ENCODE assay signal across 29 mouse cellular contexts in genomic region chr13:95131848-95132247, GRCm38 (mm10).
DNase-seq lines count a peak whose midpoint lies in the region; ATAC-seq and TF ChIP-seq lines count a peak whose summit lies in the region.
"Had no signal": no experiment of that assay in that cellular context is flagged by ENCODE, and none has a peak within 500 bp of the region (broad histone marks: within the 10 kb centered on the region; RNA-seq: fewer than 3 reads in every experiment).

No protein-coding gene starts in this region.

- H3K9me3 ChIP-seq in hindbrain, embryonic 10.5 days: no peaks in the 10 kb centered on the region
- H3K9me3 ChIP-seq in hindbrain, embryonic 11.5 days (ENCODE audit: control insufficient read depth, low read length): no peaks in the 10 kb centered on the region
- H3K9me3 ChIP-seq in midbrain, postnatal 0 days (ENCODE audit: low read length): no peaks in the 10 kb centered on the region
- no peaks in the 10 kb centered on the region for H3K9me3 ChIP-seq in midbrain, embryonic 11.5 days (ENCODE audit: control insufficient read depth, low read length)
- no peaks in the 10 kb centered on the region for H3K9me3 ChIP-seq in hindbrain, postnatal 0 days (ENCODE audit: low read length)
- no peaks in the 10 kb centered on the region for H3K9me3 ChIP-seq in liver, postnatal 0 days (ENCODE audit: low read length)
- H3K9me3 ChIP-seq: embryonic facial prominence, embryonic 15.5 days; forebrain, embryonic 13.5 days; heart, embryonic 10.5 days; heart, embryonic 15.5 days; midbrain, embryonic 10.5 days; neural tube, embryonic 13.5 days had no signal

- H3K4me2 ChIP-seq in hindbrain, embryonic 11.5 days (replicated peaks; ENCODE audit: low read depth, low read length): no peak overlapping the region
- H3K4me2 ChIP-seq in midbrain, postnatal 0 days (ENCODE audit: low read depth, low read length, poor library complexity, severe bottlenecking): no peak overlapping the region
- no peak overlapping the region for H3K4me2 ChIP-seq in midbrain, embryonic 11.5 days
- H3K4me2 ChIP-seq in hindbrain, postnatal 0 days (ENCODE audit: low read depth, low read length): no peak overlapping the region
- H3K4me2 ChIP-seq in liver, postnatal 0 days (ENCODE audit: low read depth, low read length): no peak overlapping the region
- H3K4me2 ChIP-seq: embryonic facial prominence, embryonic 15.5 days; forebrain, embryonic 13.5 days; heart, embryonic 15.5 days; lung, embryonic 14.5 days; neural tube, embryonic 13.5 days had no signal

- no peak for ATAC-seq in hindbrain, embryonic 11.5 days (ENCODE audit: low FRiP score)
- ATAC-seq in midbrain, postnatal 0 days (ENCODE audit: low FRiP score): no peak
- no peak for ATAC-seq in midbrain, embryonic 11.5 days (ENCODE audit: low FRiP score)
- ATAC-seq in hindbrain, postnatal 0 days: 0 out of 2 replicates have a peak, but pooled peaks have one; percentile 38
- no peak for ATAC-seq in liver, postnatal 0 days
- ATAC-seq: CD4-positive, CD25-positive, alpha-beta regulatory T cell, adult 4 months; forebrain, embryonic 13.5 days; intestine, postnatal 0 days; midbrain, embryonic 16.5 days had no signal

- H3K27ac ChIP-seq in hindbrain, embryonic 10.5 days: peak overlapping the region; percentile 56; the same call in 1 of the 2 replicates
- H3K27ac ChIP-seq in hindbrain, embryonic 11.5 days (ENCODE audit: low read depth, low read length): no peak overlapping the region
- no peak overlapping the region for H3K27ac ChIP-seq in midbrain, postnatal 0 days (ENCODE audit: low read depth, low read length)
- H3K27ac ChIP-seq in midbrain, embryonic 11.5 days (ENCODE audit: low read depth, low read length): no peak overlapping the region
- no peak overlapping the region for H3K27ac ChIP-seq in hindbrain, postnatal 0 days
- no peak overlapping the region for H3K27ac ChIP-seq in liver, postnatal 0 days (ENCODE audit: low read depth)
- H3K27ac ChIP-seq: embryonic facial prominence, embryonic 15.5 days; forebrain, embryonic 13.5 days; heart, embryonic 10.5 days; heart, embryonic 15.5 days; liver, embryonic 14.5 days; midbrain, embryonic 10.5 days; neural tube, embryonic 13.5 days had no signal

- no peaks in the 10 kb centered on the region for H3K36me3 ChIP-seq in hindbrain, embryonic 10.5 days
- H3K36me3 ChIP-seq in hindbrain, embryonic 11.5 days (ENCODE audit: control insufficient read depth, insufficient read depth, low read length): no peaks in the 10 kb centered on the region
- H3K36me3 ChIP-seq in midbrain, postnatal 0 days (ENCODE audit: insufficient read depth, low read length): no peaks in the 10 kb centered on the region
- no peaks in the 10 kb centered on the region for H3K36me3 ChIP-seq in midbrain, embryonic 11.5 days (ENCODE audit: control insufficient read depth, insufficient read depth, low read length)
- no peaks in the 10 kb centered on the region for H3K36me3 ChIP-seq in hindbrain, postnatal 0 days (ENCODE audit: insufficient read depth, low read length)
- H3K36me3 ChIP-seq in liver, postnatal 0 days (replicated peaks; ENCODE audit: insufficient read depth, low read length): no peaks in the 10 kb centered on the region
- H3K36me3 ChIP-seq: embryonic facial prominence, embryonic 15.5 days; heart, embryonic 10.5 days; heart, embryonic 15.5 days; midbrain, embryonic 10.5 days; neural tube, embryonic 13.5 days had no signal

- TF ChIP-seq EP300 in liver, postnatal 0 days (IDR thresholded peaks at IDR 0.05; ENCODE audit: low read depth): no peak

- H3K27me3 ChIP-seq in hindbrain, embryonic 10.5 days (ENCODE audit: insufficient read depth, poor library complexity, severe bottlenecking): no peaks in the 10 kb centered on the region
- no peaks in the 10 kb centered on the region for H3K27me3 ChIP-seq in hindbrain, embryonic 11.5 days (ENCODE audit: control insufficient read depth, insufficient read depth, low read length)
- no peaks in the 10 kb centered on the region for H3K27me3 ChIP-seq in midbrain, postnatal 0 days (ENCODE audit: insufficient read depth, low read length)
- H3K27me3 ChIP-seq in midbrain, embryonic 11.5 days (ENCODE audit: control insufficient read depth, insufficient read depth, low read length): no peaks in the 10 kb centered on the region
- H3K27me3 ChIP-seq in hindbrain, postnatal 0 days (ENCODE audit: insufficient read depth, low read length): no peaks in the 10 kb centered on the region
- H3K27me3 ChIP-seq in liver, postnatal 0 days (ENCODE audit: insufficient read depth, low read length): no peaks in the 10 kb centered on the region
- H3K27me3 ChIP-seq: embryonic facial prominence, embryonic 15.5 days; forebrain, embryonic 13.5 days; heart, embryonic 15.5 days; neural tube, embryonic 13.5 days had no signal

- peak; percentile 9 for DNase-seq in embryo, embryonic 10.5 days (ENCODE audit: low spot score)
- DNase-seq in embryo, embryonic 10 days (ENCODE audit: low spot score): no peak
- DNase-seq in hindbrain, embryonic 10.5 days (ENCODE audit: low spot score): no peak
- no peak for DNase-seq in hindbrain, embryonic 11.5 days (ENCODE audit: low spot score)
- peak; percentile 38 for DNase-seq in midbrain, postnatal 0 days (ENCODE audit: low spot score)
- DNase-seq in midbrain, embryonic 11.5 days (ENCODE audit: low spot score, missing footprints): no peak
- DNase-seq in hindbrain, postnatal 0 days (ENCODE audit: low spot score): peak; percentile 35
- no peak for DNase-seq in liver, postnatal 0 days
- DNase-seq: adrenal gland, adult 8-10 months; cerebellum, adult 9-10 months; gastrocnemius, postnatal 14 days; kidney, postnatal 14 days; layer of hippocampus, postnatal 36 days; liver; lung, embryonic 14.5 days; lung, postnatal 14 days; thymus, adult 2 months; thymus, postnatal 36 days had no signal

- 35% methylated on average over 4 of the region's 4 CpGs for WGBS in hindbrain, embryonic 10.5 days
- 46% methylated on average over 4 of the region's 4 CpGs for WGBS in hindbrain, embryonic 11.5 days
- WGBS in midbrain, postnatal 0 days: 53% methylated on average over 4 of the region's 4 CpGs
- 54% methylated on average over 4 of the region's 4 CpGs for whole genome bisulfite sequencing in midbrain, embryonic 11.5 days
- WGBS in hindbrain, postnatal 0 days: 22% methylated on average over 4 of the region's 4 CpGs
- 73% methylated on average over 4 of the region's 4 CpGs for WGBS in liver, postnatal 0 days (ENCODE audit: insufficient replicate concordance)

- TF ChIP-seq CTCF in midbrain, postnatal 0 days (IDR thresholded peaks at IDR 0.05): no peak
- no peak for TF ChIP-seq CTCF in hindbrain, postnatal 0 days (IDR thresholded peaks at IDR 0.05; ENCODE audit: low read depth)
- TF ChIP-seq CTCF in liver, postnatal 0 days (IDR thresholded peaks at IDR 0.05; ENCODE audit: low read depth): no peak

- no peak overlapping the region for H3K9ac ChIP-seq in hindbrain, embryonic 11.5 days (ENCODE audit: low read depth, low read length)
- no peak overlapping the region for H3K9ac ChIP-seq in midbrain, postnatal 0 days (replicated peaks; ENCODE audit: low read length, poor library complexity, severe bottlenecking)
- no peak overlapping the region for H3K9ac ChIP-seq in midbrain, embryonic 11.5 days (ENCODE audit: low read length)
- H3K9ac ChIP-seq in hindbrain, postnatal 0 days (replicated peaks; ENCODE audit: low read length): no peak overlapping the region
- H3K9ac ChIP-seq in liver, postnatal 0 days (replicated peaks): no peak overlapping the region
- H3K9ac ChIP-seq: embryonic facial prominence, embryonic 15.5 days; forebrain, embryonic 13.5 days; heart, embryonic 15.5 days; liver, embryonic 14.5 days; lung, embryonic 14.5 days; neural tube, embryonic 13.5 days had no signal

- H3K4me1 ChIP-seq in hindbrain, embryonic 10.5 days (replicated peaks): peaks cover 15% of the 10 kb centered on the region
- no peaks in the 10 kb centered on the region for H3K4me1 ChIP-seq in hindbrain, embryonic 11.5 days (replicated peaks; ENCODE audit: control insufficient read depth, insufficient read depth, low read length)
- no peaks in the 10 kb centered on the region for H3K4me1 ChIP-seq in midbrain, postnatal 0 days (ENCODE audit: insufficient read depth, low read length)
- H3K4me1 ChIP-seq in midbrain, embryonic 11.5 days (ENCODE audit: control insufficient read depth, insufficient read depth, low read length): no peaks in the 10 kb centered on the region
- H3K4me1 ChIP-seq in hindbrain, postnatal 0 days (ENCODE audit: insufficient read depth, low read length): no peaks in the 10 kb centered on the region
- no peaks in the 10 kb centered on the region for H3K4me1 ChIP-seq in liver, postnatal 0 days (ENCODE audit: insufficient read depth)
- H3K4me1 ChIP-seq: embryonic facial prominence, embryonic 15.5 days; forebrain, embryonic 13.5 days; heart, embryonic 15.5 days; neural tube, embryonic 13.5 days had no signal

- H3K4me3 ChIP-seq in hindbrain, embryonic 10.5 days: no peak overlapping the region
- no peak overlapping the region for H3K4me3 ChIP-seq in hindbrain, embryonic 11.5 days (ENCODE audit: low read depth, low read length)
- no peak overlapping the region for H3K4me3 ChIP-seq in midbrain, postnatal 0 days (ENCODE audit: low read depth, low read length)
- no peak overlapping the region for H3K4me3 ChIP-seq in midbrain, embryonic 11.5 days (ENCODE audit: low read depth, low read length)
- H3K4me3 ChIP-seq in hindbrain, postnatal 0 days (ENCODE audit: low read length): no peak overlapping the region
- H3K4me3 ChIP-seq in liver, postnatal 0 days (ENCODE audit: low read depth, low read length): no peak overlapping the region
- H3K4me3 ChIP-seq: embryonic facial prominence, embryonic 15.5 days; forebrain, embryonic 13.5 days; heart, embryonic 10.5 days; heart, embryonic 15.5 days; midbrain, embryonic 10.5 days; myocyte; neural tube, embryonic 13.5 days had no signal

Comparison
In these comparisons a context has a peak if more than half of its experiments do, and no peak if none do; other contexts are left out.
1. DNase-seq: peak in embryo, embryonic 10.5 days (single experiment), midbrain, postnatal 0 days (single experiment) and hindbrain, postnatal 0 days (single experiment); none in embryo, embryonic 10 days (single experiment), hindbrain, embryonic 10.5 days (single experiment), hindbrain, embryonic 11.5 days (single experiment), midbrain, embryonic 11.5 days (single experiment) and liver, postnatal 0 days (single experiment).